Mouse (Mus musculus) central nervous system, embryonic 18 days (tissue): ENCODE data around the gene Olfr1337. TPM values are rescaled to one million over a fixed set of nuclear protein-coding genes. Genes with fewer than 3 reads are reported as not detected.

Experiments used
- polyA plus RNA-seq: library from polyadenylated mRNA; depleted of rRNA; stranded (reverse); fragments of >200 nt; gene quantifications from 2 replicates; pipeline ENCODE4 v1.2.3, GENCODE M21; 2012; rRNA removed

The Olfr1337 gene
- not detected in 2 replicates for polyA plus RNA-seq

GRCm38 (mm10) chr4:118782486-118782885, at the start of gene Olfr1337:
Gene Olfr1337, minus strand, starts transcription at chr4:118782586.

GRCm38 (mm10) chr4:118809844-118810243, 27.5 kb upstream of the Olfr1337 start, which contains the start of gene Olfr1335:
Gene Olfr1335, minus strand, starts transcription at chr4:118809944.

GRCm38 (mm10) chr4:118758637-118759036, 23.7 kb downstream of the Olfr1337 start, which contains the start of gene Olfr1338:
Gene Olfr1338, minus strand, starts transcription at chr4:118758737.

GRCm38 (mm10) chr4:118731875-118732274, 50.5 kb downstream of the Olfr1337 start, which contains the start of gene Olfr1339:
Gene Olfr1339, plus strand, starts transcription at chr4:118732175.

Other genes with a start within 250 kb of the Olfr1337 start
- 0.45 and 0.92 TPM in 2 replicates for gene Tmem125, start 238.5 kb downstream of the Olfr1337 start, polyA plus RNA-seq
- 0.92 and 1.3 TPM in 2 replicates for gene Cfap57, start 161.8 kb downstream of the Olfr1337 start, polyA plus RNA-seq
- gene Ebna1bp2, start 161.8 kb downstream of the Olfr1337 start, polyA plus RNA-seq = 88.1 and 94.5 TPM in 2 replicates
- gene Olfr62, start 123.6 kb downstream of the Olfr1337 start, polyA plus RNA-seq = not detected in 2 replicates
- 0.01 and 0.08 TPM in 2 replicates for gene Olfr1342, start 89.8 kb downstream of the Olfr1337 start, polyA plus RNA-seq
- gene Olfr1341, start 79.1 kb downstream of the Olfr1337 start, polyA plus RNA-seq = not detected in 2 replicates
- gene Olfr1340, start 62.4 kb downstream of the Olfr1337 start, polyA plus RNA-seq = not detected in 2 replicates
- gene Olfr1339, start 50.4 kb downstream of the Olfr1337 start, polyA plus RNA-seq = not detected in 2 replicates
- not detected in 2 replicates for gene Olfr1338, start 23.8 kb downstream of the Olfr1337 start, polyA plus RNA-seq
- gene Olfr1335, start 27.4 kb upstream of the Olfr1337 start, polyA plus RNA-seq = not detected in 2 replicates
- not detected in 2 replicates for gene Olfr1333, start 53.7 kb upstream of the Olfr1337 start, polyA plus RNA-seq
- gene Olfr1331, start 82.1 kb upstream of the Olfr1337 start, polyA plus RNA-seq = not detected in 2 replicates
- not detected in 2 replicates for gene Olfr1330, start 106.0 kb upstream of the Olfr1337 start, polyA plus RNA-seq
- gene Olfr1329, start 134.9 kb upstream of the Olfr1337 start, polyA plus RNA-seq = not detected in 2 replicates
- gene Olfr1328, start 156.0 kb upstream of the Olfr1337 start, polyA plus RNA-seq = not detected in 2 replicates
- 0.14 and 0.15 TPM in 2 replicates for gene Lao1, start 179.0 kb upstream of the Olfr1337 start, polyA plus RNA-seq